Mouse (Mus musculus): ENCODE results near the gene Dleu7.

- no peak for TF ChIP-seq CTCF (IDR thresholded peaks at IDR 0.05)
- no peak for TF ChIP-seq EP300 (IDR thresholded peaks at IDR 0.05)
Measured at GRCm38 (mm10) chr14:62311672-62312071, 18.8 kb upstream of the Dleu7 start.

Measured in lung, postnatal 0 days (tissue).